Mouse (Mus musculus): ENCODE data around the gene Barhl1.

Gene Barhl1

GRCm38 (mm10) chr2:28911331-28912038 is 5.0 kb downstream of the Barhl1 start:
- DNase-seq (ENCODE audit: low read depth, low spot score) = no peak

- DNase-seq (ENCODE audit: low read depth, low spot score) = no peak
Observed at GRCm38 (mm10) chr2:28910877-28911276, 5.6 kb downstream of the Barhl1 start.

- no peak for DNase-seq (ENCODE audit: low read depth, low spot score)
Observed at GRCm38 (mm10) chr2:28909818-28910710, 6.4 kb downstream of the Barhl1 start.

DNA sequence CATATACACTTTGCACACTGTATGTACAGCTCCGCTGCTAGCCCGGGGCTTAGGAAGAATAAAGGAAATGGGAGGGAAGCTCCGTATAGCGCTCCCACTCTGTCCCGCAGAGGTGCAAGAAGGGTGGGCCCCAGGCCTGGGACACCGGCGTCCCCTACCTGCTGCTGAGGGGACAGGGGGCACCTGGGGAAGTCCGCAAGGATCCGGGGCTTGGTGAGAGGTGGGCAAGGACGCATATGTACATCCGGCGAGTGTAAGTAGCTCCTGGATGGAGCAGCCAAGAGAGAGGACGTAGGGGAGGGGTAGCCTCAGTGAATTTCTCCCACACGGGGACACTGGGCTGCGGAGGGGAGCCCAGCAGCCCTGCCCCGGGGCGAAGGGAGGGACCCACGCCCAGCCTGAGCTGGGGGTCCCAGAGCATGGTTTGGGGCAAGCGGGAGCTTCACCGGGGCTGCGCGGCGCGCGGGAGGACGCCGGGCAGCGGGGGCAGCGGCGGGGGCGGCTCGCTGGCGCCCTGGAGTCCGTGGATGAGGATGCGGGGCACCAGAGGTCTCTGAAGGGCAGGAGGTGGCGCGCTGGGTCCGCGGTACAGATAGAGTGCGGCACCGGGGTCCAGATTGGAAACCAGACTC is 7.2 kb downstream of the Barhl1 start:
- DNase-seq (ENCODE audit: low read depth, low spot score) = no peak

DNA sequence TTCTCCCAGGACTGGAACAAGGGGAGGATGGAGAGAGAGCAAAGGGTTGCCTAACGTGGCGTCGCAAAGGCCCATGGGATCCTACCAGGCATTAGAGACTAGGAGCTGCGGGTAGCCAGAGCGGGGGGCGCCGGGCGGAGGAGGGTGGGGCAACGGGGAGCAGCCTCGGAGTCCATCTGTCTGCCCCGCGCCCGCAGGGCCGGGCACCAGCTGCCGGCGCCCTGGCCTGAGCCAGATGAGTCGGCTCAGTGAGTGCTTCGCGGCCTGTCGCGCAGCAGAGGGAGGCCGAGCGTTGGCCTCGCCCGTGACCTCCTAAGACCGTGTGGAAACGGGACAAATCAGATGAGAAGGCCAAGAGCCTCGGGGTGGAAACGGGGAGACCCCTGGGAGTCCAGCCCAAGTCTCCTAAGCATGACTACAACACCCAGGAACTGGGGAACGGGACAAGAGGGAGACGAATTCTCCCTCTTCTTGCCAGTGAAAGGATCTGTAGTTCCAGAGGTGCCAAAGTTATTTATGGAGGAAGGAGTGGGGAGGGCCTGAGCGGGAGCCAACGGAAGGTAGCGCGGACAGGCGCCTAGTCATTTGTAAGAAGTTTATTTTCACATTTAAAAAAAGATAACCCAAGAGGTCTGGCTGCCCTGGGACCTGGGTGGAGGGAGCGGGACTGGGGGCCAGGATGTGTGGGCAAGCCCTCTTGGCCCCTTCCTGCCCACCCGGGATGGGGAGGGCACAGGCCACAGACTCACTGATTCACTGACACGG is 7.9 kb downstream of the Barhl1 start:
- DNase-seq (ENCODE audit: low read depth, low spot score) = no peak

GRCm38 (mm10) chr2:28907691-28908388 is 8.6 kb downstream of the Barhl1 start:
- DNase-seq (ENCODE audit: low read depth, low spot score) = no peak

- DNase-seq (ENCODE audit: low read depth, low spot score) = no peak
Observed at GRCm38 (mm10) chr2:28905561-28905960, 10.9 kb downstream of the Barhl1 start.

DNA sequence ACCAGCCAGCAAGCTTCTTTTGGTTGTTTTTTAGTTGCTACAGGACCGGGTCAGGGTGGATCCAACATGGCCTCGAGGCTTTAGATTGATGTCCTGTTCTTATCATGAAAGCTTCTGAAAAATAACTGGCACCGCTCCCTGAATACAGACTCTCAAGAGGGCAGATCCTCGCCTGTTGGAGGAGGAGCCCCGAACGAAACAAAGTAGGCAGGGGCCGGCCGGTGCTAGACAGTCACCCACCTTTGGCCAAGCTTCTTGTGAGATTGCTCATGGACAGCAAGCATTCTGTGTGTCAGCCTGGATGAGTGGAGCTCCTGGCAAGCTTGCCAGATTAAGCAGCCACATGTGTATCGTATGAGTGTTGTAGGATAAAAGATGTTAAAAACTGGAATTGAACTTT is 11.7 kb downstream of the Barhl1 start:
- DNase-seq (ENCODE audit: low read depth, low spot score) = no peak

DNA sequence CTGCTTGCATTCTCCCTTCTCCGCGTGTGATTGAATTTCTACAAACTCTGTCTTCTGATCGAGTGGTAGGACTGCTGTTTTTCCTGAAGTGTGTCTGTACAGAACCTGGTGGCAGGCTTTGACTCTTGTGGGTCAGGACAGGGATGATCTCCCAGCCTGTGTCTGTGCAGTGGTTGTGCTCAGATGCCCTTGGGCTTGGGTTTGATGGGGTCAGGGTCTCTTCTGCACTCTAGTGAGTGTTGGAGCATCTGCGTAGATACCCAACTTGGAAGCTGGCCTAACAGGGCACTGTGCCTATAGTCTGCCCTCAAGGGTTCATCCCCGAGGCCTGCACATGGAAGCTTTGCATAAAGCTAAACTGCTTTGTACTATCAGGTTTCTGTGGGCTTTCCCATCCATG is 12.6 kb downstream of the Barhl1 start:
- no peak for DNase-seq (ENCODE audit: low read depth, low spot score)

DNA sequence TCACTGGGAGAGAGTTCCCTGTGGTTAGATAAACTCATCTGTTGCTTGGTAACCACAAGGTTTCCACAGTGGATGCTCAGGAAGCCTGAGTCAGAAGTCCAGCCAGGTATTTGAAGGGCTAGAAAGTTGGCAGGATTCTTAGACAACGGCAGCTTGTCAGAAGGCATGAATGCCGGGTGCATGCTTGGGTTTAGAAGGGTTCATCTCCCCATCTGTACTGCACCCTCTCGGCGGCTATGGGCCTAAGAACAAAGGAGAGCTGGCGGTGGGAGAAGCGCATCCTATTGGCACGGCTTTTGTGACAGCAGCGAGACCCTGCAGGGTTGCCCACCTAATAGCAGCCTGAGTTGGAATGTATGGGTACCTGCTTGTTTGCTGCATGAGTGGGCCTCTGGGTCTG is 14.2 kb downstream of the Barhl1 start:
- DNase-seq (ENCODE audit: low read depth, low spot score) = no peak

DNA sequence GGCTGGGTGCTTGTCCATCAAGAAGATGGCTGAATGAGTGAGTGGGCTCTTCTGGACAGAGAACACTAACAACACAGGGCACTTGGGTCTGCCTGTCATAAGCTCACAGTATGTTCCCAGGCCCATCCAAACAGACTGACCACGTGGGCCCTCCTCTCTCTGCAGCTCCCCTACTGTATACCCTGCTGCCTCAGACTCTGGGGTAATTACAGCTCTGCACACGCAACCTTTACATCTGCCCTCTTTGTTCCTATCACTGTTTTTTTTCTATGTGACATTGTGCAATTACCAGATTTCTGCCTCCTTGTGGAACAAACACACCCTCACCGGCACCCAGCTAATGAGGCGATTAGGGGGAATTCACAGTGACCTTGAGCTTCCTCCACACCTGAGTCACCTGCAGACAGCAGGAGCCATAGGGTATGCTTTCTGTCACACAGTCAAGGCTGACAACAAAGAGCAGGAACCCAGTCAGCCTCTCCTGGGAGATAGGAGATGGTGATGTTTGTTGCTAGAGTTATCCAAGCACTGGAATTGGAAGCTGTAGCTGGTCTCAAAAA is 19.0 kb downstream of the Barhl1 start:
- DNase-seq (ENCODE audit: low read depth, low spot score) = no peak

GRCm38 (mm10) chr2:28895876-28896275 is 20.6 kb downstream of the Barhl1 start:
- no peak for DNase-seq (ENCODE audit: low read depth, low spot score)

DNA sequence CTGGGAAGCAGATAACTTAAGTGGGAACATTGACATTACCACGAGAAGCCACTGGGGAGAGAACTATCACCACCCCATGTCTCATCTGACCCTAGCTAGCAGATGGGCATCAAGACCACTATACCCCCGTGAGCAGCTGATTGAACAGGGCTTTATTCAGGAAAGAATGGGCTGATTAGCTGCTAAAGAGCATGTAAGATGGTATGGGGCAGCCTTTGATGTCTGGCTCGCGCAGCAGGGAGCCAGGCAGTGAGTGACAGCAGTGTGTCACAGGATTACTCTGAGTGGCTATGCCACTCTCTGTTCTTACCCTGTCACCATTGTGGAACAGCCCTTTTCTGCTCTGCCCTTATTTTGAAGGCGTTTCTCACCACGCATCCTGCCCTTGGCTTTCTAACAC is 22.9 kb downstream of the Barhl1 start:
- DNase-seq (ENCODE audit: low read depth, low spot score) = no peak

DNA sequence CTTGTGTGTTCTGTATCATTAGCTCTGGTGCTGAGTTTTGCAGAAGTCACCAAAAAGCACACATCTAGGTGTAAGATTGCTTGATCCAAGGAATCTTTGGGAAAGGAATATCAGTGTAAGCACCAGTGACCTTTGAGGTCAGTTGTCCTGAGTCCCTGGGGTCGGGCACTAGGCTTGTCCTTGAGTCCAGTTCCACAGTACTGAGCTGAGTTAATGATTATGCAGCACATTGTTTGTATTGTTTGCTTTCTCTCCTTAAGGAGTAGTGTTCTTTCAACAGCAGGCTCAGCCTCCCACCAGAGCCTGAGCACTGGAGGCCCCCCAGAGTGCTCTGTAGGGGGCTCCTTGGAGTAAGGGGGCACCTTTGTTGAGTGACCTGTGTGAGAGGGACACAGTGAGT is 23.7 kb downstream of the Barhl1 start:
- DNase-seq (ENCODE audit: low read depth, low spot score) = no peak

GRCm38 (mm10) chr2:28884914-28885313 is 31.6 kb downstream of the Barhl1 start:
- no peak for DNase-seq (ENCODE audit: low read depth, low spot score)

DNA sequence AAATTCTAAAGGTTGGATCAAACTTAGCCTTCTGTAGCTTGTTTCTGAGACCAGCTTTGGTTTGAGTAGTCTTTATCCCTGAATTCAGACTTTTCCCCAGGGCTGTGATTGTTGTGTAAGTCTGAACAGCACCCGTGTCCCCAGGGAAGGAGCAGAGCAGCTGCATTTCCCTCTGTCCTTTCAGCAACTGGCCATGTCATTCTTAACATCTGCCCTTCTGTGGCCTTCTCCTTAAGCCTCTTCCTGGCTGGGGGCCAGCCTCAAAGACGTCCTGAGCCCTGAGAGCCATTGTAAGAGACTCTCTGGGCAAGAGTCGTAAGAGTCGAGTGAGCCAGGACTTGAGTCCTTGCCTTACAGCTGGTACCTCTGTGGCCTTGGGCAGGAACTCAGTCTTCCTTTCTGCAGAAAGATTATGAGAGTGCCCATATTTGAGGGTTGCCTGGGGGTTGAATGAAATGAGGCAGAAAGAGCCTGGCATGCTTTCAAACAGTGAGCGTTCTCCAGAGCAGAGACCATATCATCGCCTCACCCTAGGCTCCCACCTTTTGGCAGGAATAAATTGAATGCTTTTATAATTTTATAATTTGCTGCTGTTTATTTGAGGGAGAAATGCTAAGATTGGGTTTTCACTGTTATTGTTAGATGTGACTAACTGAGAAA is 33.5 kb downstream of the Barhl1 start:
- DNase-seq (ENCODE audit: low read depth, low spot score) = no peak

GRCm38 (mm10) chr2:28882047-28882446 is 34.4 kb downstream of the Barhl1 start:
- DNase-seq (ENCODE audit: low read depth, low spot score) = no peak

GRCm38 (mm10) chr2:28881275-28881674 is 35.2 kb downstream of the Barhl1 start:
- DNase-seq (ENCODE audit: low read depth, low spot score) = no peak

DNA sequence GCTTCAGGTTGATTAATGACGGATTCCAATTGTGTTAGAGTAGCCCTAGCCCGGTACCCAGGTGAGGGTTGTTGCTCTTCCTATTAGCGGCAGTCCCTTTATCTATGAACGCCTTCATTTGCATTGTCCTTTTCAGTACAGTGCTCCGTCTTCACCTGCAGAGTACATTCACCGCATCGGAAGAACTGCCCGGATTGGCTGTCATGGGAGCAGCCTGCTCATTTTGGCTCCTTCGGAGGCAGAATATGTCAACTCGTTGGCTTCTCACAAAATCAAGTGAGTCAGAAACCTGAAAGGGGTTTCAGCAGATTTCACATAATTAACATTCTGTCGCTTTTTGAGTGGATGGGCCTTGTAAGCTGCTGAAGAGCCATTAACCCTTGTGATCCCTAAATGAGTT is 40.9 kb downstream of the Barhl1 start:
- no peak for DNase-seq (ENCODE audit: low read depth, low spot score)

DNA sequence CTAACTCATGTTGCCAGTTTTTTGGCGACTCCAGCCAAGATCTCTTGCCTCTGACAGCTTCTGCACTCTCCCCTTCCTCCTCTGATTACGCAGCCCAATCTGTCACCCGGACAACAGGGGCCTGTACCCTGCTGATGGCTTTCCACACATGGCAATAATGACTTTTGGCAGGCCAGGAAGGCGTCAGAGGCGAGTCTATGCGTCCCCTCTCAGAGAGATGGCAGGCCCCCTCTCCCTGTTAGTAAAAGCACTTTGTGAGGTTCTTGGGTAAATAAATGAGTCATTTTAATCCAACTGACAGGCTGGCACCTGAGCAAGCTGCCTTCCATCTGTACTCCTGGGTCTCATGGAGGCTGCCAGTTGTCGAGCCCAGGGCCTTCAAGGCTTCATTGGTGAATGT is 49.0 kb downstream of the Barhl1 start:
- no peak for DNase-seq (ENCODE audit: low read depth, low spot score)
